Mouse (Mus musculus): ENCODE results near the gene Mphosph8.

GRCm38 (mm10) chr14:56626202-56626601 lies 41.8 kb upstream of the Mphosph8 start:
- no peak for TF ChIP-seq POLR2A (IDR thresholded peaks at IDR 0.05; ENCODE audit: low read depth, low read length)
- no peak for TF ChIP-seq CTCF (IDR thresholded peaks at IDR 0.05; ENCODE audit: extremely low read depth, insufficient read length, insufficient replicate concordance, low read depth, low read length)
